Mouse (Mus musculus) heart, embryonic 16.5 days (tissue): ENCODE results near the gene Plekhg1. TPM values are rescaled to one million over a fixed set of nuclear protein-coding genes. Genes with fewer than 3 reads are reported as not detected.

Experiments used
- ATAC-seq: fragments of 200-750 bp; cut with Nextera tagmentation; replicated peaks from 2 replicates; pipeline ENCODE4 v1.8.0; 2017; ENCODE audit warnings: moderate number of reproducible peaks; ENCODE audit not compliant: insufficient read depth, low FRiP score; ENCODE audit errors: extremely low read depth
- H3K27ac ChIP-seq: fragments of 300-500 bp; sonication (generic); 2 replicates; pipeline ENCODE4 v1.5.1; 2014; ENCODE audit warnings: mild to moderate bottlenecking, low read length, control low read depth, moderate library complexity
- H3K27me3 ChIP-seq: fragments of 300-500 bp; sonication (generic); 2 replicates; pipeline ENCODE4 v1.6.1; 2014; ENCODE audit warnings: low read length, mixed read lengths; ENCODE audit not compliant: control insufficient read depth, insufficient read depth
- H3K36me3 ChIP-seq: fragments of 300-500 bp; sonication (generic); 2 replicates; pipeline ENCODE4 v1.6.1; 2014; ENCODE audit not compliant: control insufficient read depth, insufficient read depth
- H3K4me1 ChIP-seq: fragments of 300-500 bp; sonication (generic); 2 replicates; pipeline ENCODE4 v1.6.1; 2014; ENCODE audit warnings: low read length, mixed read lengths; ENCODE audit not compliant: control insufficient read depth, insufficient read depth
- H3K4me2 ChIP-seq: fragments of 300-500 bp; sonication (generic); 2 replicates; pipeline ENCODE4 v1.6.1; 2014; ENCODE audit warnings: low read depth, mild to moderate bottlenecking, control low read depth, low read length
- H3K4me3 ChIP-seq: fragments of 300-500 bp; sonication (generic); 2 replicates; pipeline ENCODE4 v1.5.1; 2014; ENCODE audit warnings: mild to moderate bottlenecking, control low read depth, low read length
- H3K9ac ChIP-seq: fragments of 300-500 bp; sonication (generic); 2 replicates; pipeline ENCODE4 v1.6.1; 2014; ENCODE audit warnings: low read length, control low read depth
- H3K9me3 ChIP-seq: fragments of 300-500 bp; sonication (generic); replicated peaks from 2 replicates; pipeline ENCODE4 v1.6.1; 2016; ENCODE audit warnings: low read length; ENCODE audit not compliant: control insufficient read depth
- WGBS: fragments of 180-500 bp; shearing (Covaris S2); extraction: QIAGEN DNeasy Blood & Tissue Kit; methylation state at CpG from one replicate; pipeline ENCODE4 v1.1.7; 2014; 5-methylcytosine and 5-hydroxymethylcytosine counted together
- polyA plus RNA-seq: library from polyadenylated mRNA; unstranded; fragments of >200 nt; fragmentation: Nextera tagmentation; extraction: Ambion mirVana; gene quantifications from 2 replicates; pipeline ENCODE4 v1.2.1, GENCODE M21; 2015

Plekhg1 gene
- polyA plus RNA-seq, 1 experiment from 2014 or later = 9.3 TPM

GRCm38 (mm10) chr10:3877852-3878535 lies 137.8 kb downstream of the Plekhg1 start:
- no peak overlapping the region for H3K4me2 ChIP-seq
- H3K27me3 ChIP-seq = no peaks in the 10 kb centered on the region
- H3K27ac ChIP-seq = no peak overlapping the region
- no peak overlapping the region for H3K9ac ChIP-seq
- no peak overlapping the region for H3K4me3 ChIP-seq
- H3K36me3 ChIP-seq = 0 out of 2 replicates have a peak, but pooled peaks cover 4% of the 10 kb centered on the region
- no peak for ATAC-seq
- no peaks in the 10 kb centered on the region for H3K9me3 ChIP-seq
- 80% methylated on average over 4 of the region's 4 CpGs for WGBS
- peaks cover 5% of the 10 kb centered on the region; the same call in 1 of the 2 replicates for H3K4me1 ChIP-seq

GRCm38 (mm10) chr10:3881179-3881578 lies 141.0 kb downstream of the Plekhg1 start:
- ATAC-seq = no peak
- Histone ChIP-seq H3K9ac (no peak overlapping the region), H3K4me2 (no peak overlapping the region), H3K36me3 (no peaks in the 10 kb centered on the region), H3K27ac (no peak overlapping the region), H3K4me1 (peaks cover 5% of the 10 kb centered on the region; the same call in 1 of the 2 replicates), H3K4me3 (no peak overlapping the region), H3K9me3 (no peaks in the 10 kb centered on the region), H3K27me3 (no peaks in the 10 kb centered on the region)
- WGBS = 57% methylated on average over 2 of the region's 2 CpGs

GRCm38 (mm10) chr10:3888510-3888909 lies 148.3 kb downstream of the Plekhg1 start:
- Histone ChIP-seq H3K9ac (no peak overlapping the region), H3K27ac (no peak overlapping the region), H3K36me3 (no peaks in the 10 kb centered on the region), H3K4me2 (no peak overlapping the region), H3K9me3 (no peaks in the 10 kb centered on the region), H3K4me3 (no peak overlapping the region), H3K27me3 (no peaks in the 10 kb centered on the region), H3K4me1 (peaks cover 3% of the 10 kb centered on the region; the same call in 1 of the 2 replicates)
- ATAC-seq = no peak
- 72% methylated on average over 4 of the region's 4 CpGs for whole genome bisulfite sequencing

GRCm38 (mm10) chr10:3891381-3892263 lies 151.5 kb downstream of the Plekhg1 start:
- 51% methylated on average over 3 of the region's 3 CpGs for WGBS

GRCm38 (mm10) chr10:3892368-3892767 lies 152.2 kb downstream of the Plekhg1 start:
- Histone ChIP-seq H3K36me3 (no peaks in the 10 kb centered on the region), H3K4me1 (peaks cover 3% of the 10 kb centered on the region; the same call in 1 of the 2 replicates), H3K9ac (no peak overlapping the region), H3K9me3 (no peaks in the 10 kb centered on the region), H3K4me2 (no peak overlapping the region), H3K27me3 (no peaks in the 10 kb centered on the region), H3K27ac (peak overlapping the region; percentile 52), H3K4me3 (no peak overlapping the region)
- no peak for ATAC-seq
- 62% methylated on average over 3 of the region's 3 CpGs for WGBS

More at GRCm38 (mm10) chr10:3891381-3892263, 151.5 kb downstream of the Plekhg1 start:
- Histone ChIP-seq H3K4me3 (no peak overlapping the region), H3K4me2 (no peak overlapping the region), H3K4me1 (peaks cover 3% of the 10 kb centered on the region; the same call in 1 of the 2 replicates), H3K9ac (no peak overlapping the region), H3K27me3 (no peaks in the 10 kb centered on the region), H3K27ac (peak overlapping the region; percentile 52), H3K36me3 (no peaks in the 10 kb centered on the region), H3K9me3 (no peaks in the 10 kb centered on the region)
- peak; percentile 60 for ATAC-seq

GRCm38 (mm10) chr10:3898068-3898467 lies 157.9 kb downstream of the Plekhg1 start:
- Histone ChIP-seq H3K4me3 (no peak overlapping the region), H3K4me1 (no peaks in the 10 kb centered on the region), H3K9me3 (no peaks in the 10 kb centered on the region), H3K27ac (no peak overlapping the region), H3K4me2 (no peak overlapping the region), H3K27me3 (no peaks in the 10 kb centered on the region), H3K36me3 (no peaks in the 10 kb centered on the region), H3K9ac (no peak overlapping the region)
- no peak for ATAC-seq
- WGBS = 47% methylated on average over 3 of the region's 3 CpGs

- no peak overlapping the region for H3K27ac ChIP-seq
- no peak for ATAC-seq
- no peaks in the 10 kb centered on the region for H3K27me3 ChIP-seq
- no peak overlapping the region for H3K9ac ChIP-seq
- H3K36me3 ChIP-seq = no peaks in the 10 kb centered on the region
- H3K4me2 ChIP-seq = no peak overlapping the region
- no peaks in the 10 kb centered on the region for H3K9me3 ChIP-seq
- WGBS = 58% methylated on average over 11 of the region's 11 CpGs
- H3K4me1 ChIP-seq = no peaks in the 10 kb centered on the region
- H3K4me3 ChIP-seq = no peak overlapping the region
These were observed 160.3 kb downstream of the Plekhg1 start for GRCm38 (mm10) chr10:3900416-3900956.

- no peak overlapping the region for H3K4me2 ChIP-seq
- no peaks in the 10 kb centered on the region for H3K9me3 ChIP-seq
- no peaks in the 10 kb centered on the region for H3K36me3 ChIP-seq
- ATAC-seq = no peak
- H3K27ac ChIP-seq = no peak overlapping the region
- no peak overlapping the region for H3K9ac ChIP-seq
- no peaks in the 10 kb centered on the region for H3K4me1 ChIP-seq
- 89% methylated on average over 3 of the region's 3 CpGs for WGBS
- no peaks in the 10 kb centered on the region for H3K27me3 ChIP-seq
- H3K4me3 ChIP-seq = no peak overlapping the region
These were observed 165.6 kb downstream of the Plekhg1 start for GRCm38 (mm10) chr10:3905747-3906146.

GRCm38 (mm10) chr10:3914104-3914503 lies 173.9 kb downstream of the Plekhg1 start:
- ATAC-seq = no peak
- 77% methylated on average over 5 of the region's 5 CpGs for WGBS

More at GRCm38 (mm10) chr10:3914104-3914503, 173.9 kb downstream of the Plekhg1 start:
- Histone ChIP-seq H3K4me2 (no peak overlapping the region), H3K9me3 (no peaks in the 10 kb centered on the region), H3K27ac (no peak overlapping the region), H3K27me3 (no peaks in the 10 kb centered on the region), H3K4me3 (no peak overlapping the region), H3K4me1 (peaks cover 2% of the 10 kb centered on the region; the same call in 1 of the 2 replicates), H3K9ac (no peak overlapping the region), H3K36me3 (no peaks in the 10 kb centered on the region)
